Mouse (Mus musculus): ENCODE measurements around the gene Unc5b. TPM values are rescaled to one million over a fixed set of nuclear protein-coding genes. Genes with fewer than 3 reads are reported as not detected.

The Unc5b gene
- polyA plus RNA-seq, 1 experiment from 2014 or later, result 13.3 TPM

- no peak overlapping the region for H3K9ac ChIP-seq (ENCODE audit: low read length)
- H3K4me1 ChIP-seq (ENCODE audit: control insufficient read depth in 2 of 2, insufficient read depth in 2 of 2, low read length in 2 of 2), result no peaks in the 10 kb centered on the region
- H3K27ac ChIP-seq (replicated peaks in 1 of 2; ENCODE audit: control insufficient read depth in 1 of 2, insufficient read depth in 1 of 2, low read depth in 2 of 2, low read length in 2 of 2), result no peak overlapping the region
- 0 out of 2 replicates have a peak, but pooled peaks cover 3% of the 10 kb centered on the region for H3K9me3 ChIP-seq (ENCODE audit: control insufficient read depth, low read length)
- peaks cover 26% of the 10 kb centered on the region for H3K36me3 ChIP-seq (ENCODE audit: control insufficient read depth, insufficient read depth, low read length)
- ATAC-seq (ENCODE audit: insufficient number of reproducible peaks, insufficient read depth, low FRiP score, low read depth), result no peak
- H3K4me3 ChIP-seq (ENCODE audit: control insufficient read depth in 1 of 2, insufficient read depth in 1 of 2, low read depth in 1 of 2, low read length in 2 of 2), result no peak overlapping the region
- no peaks in the 10 kb centered on the region for H3K27me3 ChIP-seq (ENCODE audit: control insufficient read depth, insufficient read depth, low read length)
- H3K4me2 ChIP-seq (ENCODE audit: low read length), result no peak overlapping the region
- WGBS, result 86% methylated on average over 2 of the region's 2 CpGs
Measured at GRCm38 (mm10) chr10:60718491-60718890, 112.9 kb downstream of the Unc5b start.

- H3K4me1 ChIP-seq (ENCODE audit: control insufficient read depth in 2 of 2, insufficient read depth in 2 of 2, low read length in 2 of 2), result no peaks in the 10 kb centered on the region
- 79% methylated on average over 3 of the region's 3 CpGs for WGBS
- no peaks in the 10 kb centered on the region for H3K27me3 ChIP-seq (ENCODE audit: control insufficient read depth, insufficient read depth, low read length)
- no peak for ATAC-seq (ENCODE audit: insufficient number of reproducible peaks, insufficient read depth, low FRiP score, low read depth)
- H3K9me3 ChIP-seq (ENCODE audit: control insufficient read depth, low read length), result 0 out of 2 replicates have a peak, but pooled peaks cover 3% of the 10 kb centered on the region
- no peak overlapping the region for H3K4me3 ChIP-seq (ENCODE audit: control insufficient read depth in 1 of 2, insufficient read depth in 1 of 2, low read depth in 1 of 2, low read length in 2 of 2)
- H3K9ac ChIP-seq (ENCODE audit: low read length), result no peak overlapping the region
- H3K27ac ChIP-seq (replicated peaks in 1 of 2; ENCODE audit: control insufficient read depth in 1 of 2, insufficient read depth in 1 of 2, low read depth in 2 of 2, low read length in 2 of 2), result no peak overlapping the region
- peaks cover 22% of the 10 kb centered on the region for H3K36me3 ChIP-seq (ENCODE audit: control insufficient read depth, insufficient read depth, low read length)
- no peak overlapping the region for H3K4me2 ChIP-seq (ENCODE audit: low read length)
Measured at GRCm38 (mm10) chr10:60716449-60716848, 114.9 kb downstream of the Unc5b start.

Other genes with a start within 250 kb of the Unc5b start
- 0.31 and 0.32 TPM in 2 replicates for gene Cdh23, start 135.1 kb downstream of the Unc5b start, polyA plus RNA-seq (2014; fragmentation: Nextera tagmentation; extraction: Ambion mirVana)
- gene Slc29a3, start 78.8 kb downstream of the Unc5b start, polyA plus RNA-seq (2014; fragmentation: Nextera tagmentation; extraction: Ambion mirVana), result 4.4 and 4.5 TPM in 2 replicates